Mouse (Mus musculus) retina, adult 2 months (tissue): ENCODE data around the gene Tecpr1.

Experiments
- DNase-seq: peaks from one replicate; pipeline ENCODE4 v3.0.0-alpha.2; 2012; ENCODE audit warnings: low read depth, low spot score

Tecpr1 gene

DNA sequence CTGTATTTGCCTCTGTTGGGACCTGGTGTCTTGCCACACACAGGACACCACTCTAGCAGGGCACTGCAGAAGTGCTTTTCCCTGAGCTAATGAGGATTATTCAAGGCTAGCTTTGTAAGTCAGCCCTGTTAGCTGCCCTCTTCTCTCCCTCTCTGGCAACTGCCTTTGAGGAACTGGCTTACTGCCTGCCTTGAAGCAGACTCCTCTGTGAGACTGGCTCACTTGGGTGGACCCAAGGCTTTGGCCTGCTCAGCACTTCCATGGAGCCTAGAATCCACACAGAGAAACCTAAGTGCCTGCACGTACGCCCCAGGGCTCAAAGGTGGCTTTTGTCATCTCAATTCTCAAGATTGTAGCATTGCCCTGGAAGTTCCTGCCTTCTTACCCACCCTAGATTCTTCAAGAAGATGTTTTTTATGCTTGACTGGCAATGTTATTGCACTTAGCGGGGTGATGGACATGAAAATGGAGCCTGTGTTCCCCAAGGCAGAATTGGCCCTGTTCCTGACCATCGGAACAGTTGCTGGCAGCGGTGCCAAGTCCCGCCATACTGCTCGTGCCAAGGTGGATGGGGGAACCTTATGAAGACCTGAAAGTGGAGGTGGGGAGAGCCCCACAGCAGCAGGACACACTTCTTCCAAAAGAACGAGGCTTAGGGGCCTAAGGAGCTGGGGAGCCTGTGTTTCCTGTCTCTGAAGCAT is 54.0 kb downstream of the Tecpr1 start:
- no peak for DNase-seq

DNA sequence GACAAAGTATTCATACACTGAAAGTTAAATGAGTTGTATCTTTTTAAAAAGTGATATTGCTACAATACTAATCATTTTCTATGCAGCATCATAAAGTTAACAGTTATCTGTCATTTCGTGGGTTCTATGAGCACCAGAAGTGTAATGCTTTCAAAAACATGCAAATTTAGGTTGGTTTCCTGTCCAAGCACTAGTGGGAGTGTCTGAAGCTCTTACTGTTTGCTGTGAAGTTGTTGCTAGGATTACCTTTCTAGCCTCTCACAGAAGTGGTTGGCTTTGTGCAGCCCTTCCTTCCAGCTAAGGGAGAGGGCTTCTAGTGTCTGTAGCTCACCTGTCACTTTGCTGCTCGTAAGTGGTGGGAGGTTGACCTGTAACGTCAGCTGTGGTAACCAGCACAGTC is 57.7 kb downstream of the Tecpr1 start:
- no peak for DNase-seq

DNA sequence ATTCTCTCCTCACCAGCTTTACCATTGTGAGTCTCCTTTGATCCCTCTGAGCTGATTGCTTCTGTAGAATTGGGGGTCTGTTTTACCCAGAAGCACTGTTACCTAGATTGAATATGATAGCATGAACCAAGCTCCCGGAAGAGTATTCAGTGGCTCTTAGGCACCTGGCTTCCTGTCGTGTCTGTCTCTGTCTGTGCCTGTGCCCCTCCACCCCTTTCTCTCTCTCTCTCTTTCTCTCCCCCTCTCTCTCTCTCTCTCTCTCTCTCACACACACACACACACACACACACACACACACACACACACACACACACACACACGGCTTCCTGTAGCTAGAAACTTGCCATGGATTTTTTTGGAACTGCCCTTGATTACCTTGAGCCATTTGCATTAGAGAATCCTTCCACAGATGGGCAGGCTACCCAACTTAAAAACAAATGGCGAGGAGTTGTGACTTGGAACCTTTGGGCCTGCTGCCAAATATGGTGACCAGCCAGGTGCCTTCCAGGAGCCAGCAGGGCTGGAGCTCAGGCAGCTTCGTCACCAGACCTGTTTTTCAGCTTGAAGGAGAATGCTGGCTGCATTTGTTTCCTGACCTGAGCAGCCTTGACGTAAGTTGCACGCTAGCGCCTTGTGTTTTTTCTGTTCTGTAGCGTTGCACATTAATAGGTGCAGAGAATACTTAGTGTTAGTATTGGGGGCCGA is 60.5 kb downstream of the Tecpr1 start:
- no peak for DNase-seq

DNA sequence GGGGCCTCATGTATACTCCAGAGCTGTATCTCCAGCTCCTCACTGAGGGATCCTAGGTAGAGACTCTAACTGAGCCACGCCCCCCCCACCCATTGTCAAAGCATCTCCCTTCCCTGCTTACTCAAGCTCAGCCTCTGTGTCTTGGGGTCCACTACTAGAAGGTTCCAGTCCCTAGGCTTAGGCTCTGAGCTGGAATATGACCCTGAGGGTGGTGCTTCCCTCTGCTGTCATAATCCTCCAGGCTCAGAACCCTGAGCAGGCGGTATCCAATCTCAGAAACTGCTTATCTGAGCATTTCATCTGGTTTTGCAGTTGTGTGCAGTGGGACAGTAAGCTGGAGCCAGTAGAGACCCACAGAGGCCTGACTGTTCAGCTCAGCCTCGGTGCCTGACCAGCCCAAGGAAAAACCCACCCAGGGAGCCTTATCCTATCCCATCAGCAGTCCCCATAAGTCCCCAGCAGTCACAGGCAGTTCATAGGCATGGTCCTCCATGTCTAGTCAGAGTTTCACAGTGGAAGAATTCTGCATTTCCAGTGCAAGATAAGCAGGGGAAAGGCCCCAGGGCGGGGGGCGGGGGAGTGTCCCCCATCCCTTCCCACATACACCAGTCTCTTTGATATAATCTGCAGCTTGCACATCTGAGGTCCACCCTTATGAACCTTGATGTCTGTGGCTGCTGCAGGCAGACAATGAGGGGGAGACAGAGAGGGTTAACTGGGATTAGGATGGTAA is 61.2 kb downstream of the Tecpr1 start:
- no peak for DNase-seq

DNA sequence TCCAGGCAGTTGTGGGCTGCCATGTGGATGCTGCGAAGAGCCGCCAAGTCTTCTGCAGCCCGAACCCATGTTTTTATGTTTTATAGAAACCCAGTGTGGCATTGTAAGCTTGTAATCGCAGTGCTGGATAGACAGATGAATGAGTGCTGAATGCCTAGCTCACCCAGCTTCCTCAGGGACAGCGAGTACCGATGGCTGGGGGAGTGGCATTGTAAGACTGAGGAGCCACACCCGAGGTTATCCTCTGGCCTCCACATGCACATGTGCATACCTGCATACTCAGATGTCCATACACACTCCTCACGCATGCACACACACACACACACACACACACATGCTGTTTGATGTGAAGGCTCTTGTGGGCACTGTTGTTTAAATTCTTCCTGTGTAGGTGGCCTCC is 64.3 kb downstream of the Tecpr1 start:
- DNase-seq: no peak

DNA sequence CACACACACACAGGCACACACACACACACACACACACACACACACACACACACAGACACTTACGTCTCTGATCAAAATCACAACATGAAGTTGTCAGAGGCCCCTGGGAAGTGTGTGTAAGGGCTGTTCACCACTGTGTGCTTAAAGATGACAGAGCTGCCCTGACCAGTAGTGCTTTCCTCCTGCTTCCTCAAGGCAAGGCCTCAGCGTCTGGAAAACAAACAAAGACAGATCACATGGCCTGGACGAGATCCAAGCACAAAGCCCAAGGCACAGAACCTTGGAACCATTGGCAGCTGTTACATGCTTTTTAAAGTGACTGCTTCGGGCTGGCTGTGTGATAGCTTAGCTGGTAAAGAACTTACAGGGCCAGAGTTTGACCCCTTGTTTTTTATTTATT is 64.8 kb downstream of the Tecpr1 start:
- DNase-seq: no peak

DNA sequence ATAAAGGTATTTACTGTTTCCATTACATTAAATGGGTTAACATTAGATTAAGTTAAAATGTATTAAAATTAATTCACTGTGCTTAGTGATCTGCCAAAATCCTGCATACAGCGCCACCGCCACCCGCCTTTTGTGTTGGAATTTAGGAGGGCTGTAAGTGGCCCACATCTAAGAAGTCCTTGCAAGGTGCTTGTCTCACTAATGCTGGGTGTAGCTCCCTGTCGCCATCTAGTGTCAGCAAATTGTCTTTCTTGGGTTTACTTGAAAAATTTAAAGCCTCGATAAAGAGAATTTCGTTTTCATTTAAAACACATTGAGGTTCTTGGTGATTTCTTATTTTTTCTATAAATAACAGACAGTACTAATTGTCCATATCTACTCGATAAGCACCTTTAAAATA is 68.9 kb downstream of the Tecpr1 start:
- peak; percentile 50 for DNase-seq

DNA sequence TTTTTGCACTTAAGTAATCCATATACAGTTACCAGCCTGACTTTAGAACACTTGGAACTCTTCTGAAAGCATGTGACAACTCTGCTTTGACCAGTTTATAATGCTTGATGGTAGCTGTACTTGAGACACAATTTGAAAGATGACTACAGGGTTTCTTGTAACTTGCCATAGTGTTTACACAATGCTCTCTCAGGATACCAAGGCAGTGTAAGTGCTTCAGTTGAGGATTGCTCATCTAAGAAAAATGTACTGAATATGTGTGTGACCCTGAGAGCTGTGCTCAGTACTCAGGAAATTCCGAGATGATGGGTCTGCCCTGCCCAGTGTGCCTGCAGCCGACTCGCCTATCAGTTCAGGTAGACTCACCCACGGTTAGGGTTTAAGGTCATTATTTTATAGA is 72.1 kb downstream of the Tecpr1 start:
- DNase-seq: no peak

DNA sequence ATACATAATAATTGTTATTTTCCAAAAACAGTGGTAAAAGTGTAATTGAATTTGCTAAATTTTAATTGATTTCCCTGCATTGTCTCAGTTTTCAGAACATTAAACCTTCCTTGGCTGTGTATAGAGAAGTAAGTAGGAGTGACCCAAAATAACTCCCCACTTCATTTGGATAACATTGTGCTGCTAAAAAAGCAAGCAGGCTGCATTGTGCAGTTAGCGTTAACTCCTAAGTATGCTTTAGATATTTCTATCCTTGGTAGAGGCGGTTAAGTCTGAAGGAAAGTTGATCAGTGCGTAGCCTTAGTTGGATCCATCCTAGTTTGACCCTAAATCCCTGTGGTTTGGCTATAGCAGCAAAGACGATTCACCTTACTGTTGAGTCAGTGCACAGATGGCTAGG is 73.9 kb downstream of the Tecpr1 start:
- DNase-seq: no peak

DNA sequence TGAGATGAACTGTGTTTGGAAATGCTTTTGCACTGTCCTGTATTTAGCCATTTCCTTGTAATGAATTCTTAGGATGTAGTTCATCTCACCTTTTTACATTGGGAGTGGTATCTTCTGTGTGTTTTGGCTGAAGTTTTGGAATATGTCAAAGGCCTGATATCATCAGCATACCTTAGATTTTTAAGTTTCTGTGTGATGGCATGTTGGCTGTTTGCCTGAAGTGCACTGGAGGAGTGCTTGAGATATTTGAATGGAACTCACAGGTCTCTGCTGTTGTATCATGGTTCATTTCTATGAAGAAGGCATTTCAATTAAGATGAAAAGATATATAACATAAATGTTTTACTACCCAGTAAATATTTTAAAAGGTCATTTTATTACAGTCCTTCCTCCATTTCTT is 76.5 kb downstream of the Tecpr1 start:
- no peak for DNase-seq
